Mouse (Mus musculus) heart, adult 2 months (tissue): ENCODE data around the gene Slc23a2. TPM values are rescaled to one million over a fixed set of nuclear protein-coding genes. Genes with fewer than 3 reads are reported as not detected.

ENCODE experiments used
- DNase-seq, 2 experiments: peaks; one replicate each; pipeline ENCODE4 v3.0.0; 2021
- H3K27ac ChIP-seq: fragments of 200-600 bp; 2 replicates; pipeline ENCODE4 v1.8.1; 2022
- H3K27me3 ChIP-seq: fragments of 200-500 bp; 2 replicates; pipeline ENCODE4 v1.6.1; 2012; ENCODE audit warnings: mild to moderate bottlenecking, low read length, inconsistent platforms, mixed read lengths; ENCODE audit not compliant: control insufficient read depth, insufficient read depth
- H3K36me3 ChIP-seq: fragments of 200-500 bp; 2 replicates; pipeline ENCODE4 v1.6.1; 2012; ENCODE audit warnings: low read length, inconsistent platforms; ENCODE audit not compliant: control insufficient read depth, insufficient read depth
- H3K4me1 ChIP-seq: fragments of 200-500 bp; 2 replicates; pipeline ENCODE4 v1.6.1; 2011; ENCODE audit warnings: low read length; ENCODE audit not compliant: control insufficient read depth, insufficient read depth
- H3K4me3 ChIP-seq: fragments of 200-600 bp; 2 replicates; pipeline ENCODE4 v1.8.1; 2022
- H3K79me2 ChIP-seq: fragments of 200-500 bp; replicated peaks from 2 replicates; pipeline ENCODE4 v1.6.1; 2012; ENCODE audit warnings: mild to moderate bottlenecking, inconsistent platforms, low read length, moderate library complexity, mixed read lengths; ENCODE audit not compliant: control insufficient read depth, insufficient read depth
- H3K9ac ChIP-seq: fragments of 200-500 bp; 2 replicates; pipeline ENCODE4 v1.6.1; 2012; ENCODE audit warnings: low read depth, mild to moderate bottlenecking, control low read depth, inconsistent platforms, low read length, mixed read lengths
- CTCF ChIP-seq: fragments of 200-600 bp; IDR thresholded peaks from 2 replicates; pipeline ENCODE4 v1.8.1; 2022; ENCODE audit warnings: antibody characterized with exemption, mild to moderate bottlenecking, moderate library complexity
- EP300 ChIP-seq: fragments of 200-500 bp; IDR thresholded peaks from 2 replicates; pipeline ENCODE4 v1.6.1; 2011; ENCODE audit warnings: low read depth, low read length, control low read depth; ENCODE audit not compliant: insufficient read depth
- POLR2A ChIP-seq: fragments of 200-500 bp; IDR thresholded peaks from 2 replicates; pipeline ENCODE4 v1.6.1; 2011; ENCODE audit warnings: mild to moderate bottlenecking, low read depth, low read length, control low read depth; ENCODE audit not compliant: insufficient read depth
- WGBS: fragments of 180-500 bp; shearing (Covaris S2); methylation state at CpG from one replicate; pipeline ENCODE4 v1.1.7; 2018; 5-methylcytosine and 5-hydroxymethylcytosine counted together
- intact Hi-C: fragments of 180-260 bp; cut with DNase I; formaldehyde crosslinking; loops from one replicate; pipeline ENCODE4 v1.15.1; 2025
- polyA plus RNA-seq: library from polyadenylated mRNA; depleted of rRNA; stranded (reverse); fragments of >200 nt; gene quantifications from 2 replicates; pipeline ENCODE4 v1.2.3, GENCODE M21; 2012
- total RNA-seq, 2 experiments: library from RNA; stranded (reverse); gene quantifications; 2 replicates each; pipeline ENCODE4 v1.2.3; 2021

The Slc23a2 gene
- total and polyA plus RNA-seq, 3 experiments, result 11.2 to 15.6 (median 11.8) TPM

DNA sequence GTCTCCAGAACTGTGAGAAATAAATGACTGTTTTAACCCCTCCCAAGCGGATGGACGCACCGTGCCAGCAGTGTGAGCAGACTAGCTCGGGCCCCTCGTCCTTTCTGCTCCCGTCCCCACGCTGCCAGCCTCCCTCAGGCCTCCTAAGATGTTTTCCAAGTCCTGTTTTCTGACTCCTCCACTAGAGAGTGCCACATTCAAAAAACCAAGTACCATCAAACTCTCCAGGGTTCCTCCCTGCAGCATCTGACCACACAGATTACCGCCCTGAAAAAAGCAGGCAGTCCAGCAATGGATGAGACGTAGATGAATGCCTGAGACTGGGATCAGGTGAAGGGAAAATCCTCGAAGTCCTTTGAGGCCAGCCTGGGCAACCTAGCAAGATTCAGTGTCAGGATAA lies 4.4 kb downstream of the Slc23a2 start:
- no peak for DNase-seq
- WGBS, result 71% methylated on average over 10 of the region's 10 CpGs
- Histone ChIP-seq H3K27ac (no peak overlapping the region), H3K36me3 (no peaks in the 10 kb centered on the region), H3K27me3 (no peaks in the 10 kb centered on the region), H3K79me2 (peaks cover 5% of the 10 kb centered on the region), H3K9ac (no peak overlapping the region), H3K4me1 (peaks cover 4% of the 10 kb centered on the region), H3K4me3 (no peak overlapping the region)
- intact Hi-C loops, result loop anchor here (5.0 kb wide), 1 partner anchor 102 kb away; no protein-coding TSS in a partner anchor
- no peak for TF ChIP-seq POLR2A
- TF ChIP-seq CTCF, result peak; percentile 20; the same call in 1 of the 2 replicates

- WGBS, result 98% methylated on average over 2 of the region's 2 CpGs
- peaks cover 4% of the 10 kb centered on the region; the same call in 1 of the 2 replicates for H3K36me3 ChIP-seq
- H3K27ac ChIP-seq, result no peak overlapping the region
- TF ChIP-seq CTCF, result peak; percentile 56
- TF ChIP-seq EP300, result no peak
- intact Hi-C loops, result no loop called here
- H3K79me2 ChIP-seq, result peaks cover 2% of the 10 kb centered on the region; the same call in 1 of the 2 replicates
- peaks cover 9% of the 10 kb centered on the region for H3K4me1 ChIP-seq
- no peaks in the 10 kb centered on the region for H3K27me3 ChIP-seq
- no peak overlapping the region for H3K9ac ChIP-seq
- DNase-seq, result no peak
- H3K4me3 ChIP-seq, result no peak overlapping the region
Measured at GRCm38 (mm10) chr2:132139099-132139498, 5.8 kb downstream of the Slc23a2 start.

DNA sequence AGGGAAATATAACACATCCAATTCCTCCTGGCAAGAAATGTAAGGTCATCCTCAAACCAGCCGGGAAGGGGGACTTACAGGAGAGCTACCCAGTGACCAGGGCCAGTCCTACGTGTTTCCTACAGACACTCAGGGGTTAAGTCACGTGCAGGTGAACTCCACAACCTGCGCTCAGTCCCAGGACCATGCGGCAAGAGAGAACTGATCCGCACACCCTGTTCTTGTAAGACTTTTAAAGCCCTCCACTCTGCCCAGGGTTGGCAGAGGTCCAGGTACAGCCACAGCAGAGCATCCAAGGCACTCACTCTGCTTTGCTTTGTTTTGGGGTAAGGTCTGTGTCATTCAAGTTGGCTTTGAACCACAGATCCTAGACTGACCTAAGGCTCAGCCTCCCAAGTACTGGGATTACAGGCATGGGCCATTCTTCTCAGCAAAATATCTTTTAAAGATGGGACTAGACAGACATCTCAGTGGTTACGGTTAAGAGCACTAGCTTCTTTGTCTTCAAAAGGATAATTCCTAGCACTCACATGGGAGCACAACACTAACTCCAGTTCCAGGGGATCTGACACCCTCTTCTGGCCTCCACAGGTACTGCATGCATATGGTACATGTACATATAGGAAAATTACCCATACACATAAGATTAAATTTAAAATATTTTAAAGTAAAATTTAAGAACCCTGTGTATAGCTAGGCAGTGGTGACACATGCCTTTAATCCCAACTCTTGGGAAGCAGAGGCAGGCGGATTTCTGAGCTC lies 8.9 kb downstream of the Slc23a2 start:
- no peak overlapping the region for H3K27ac ChIP-seq
- H3K4me1 ChIP-seq, result peaks cover 14% of the 10 kb centered on the region
- DNase-seq, result peak in 1 of 2 experiments; percentile 35
- H3K27me3 ChIP-seq, result no peaks in the 10 kb centered on the region
- whole genome bisulfite sequencing, result 78% methylated on average over 8 of the region's 8 CpGs
- H3K36me3 ChIP-seq, result peaks cover 8% of the 10 kb centered on the region
- H3K79me2 ChIP-seq, result no peaks in the 10 kb centered on the region; the same call in 1 of the 2 replicates
- H3K4me3 ChIP-seq, result no peak overlapping the region
- intact Hi-C loops, result no loop called here
- TF ChIP-seq POLR2A, result no peak
- TF ChIP-seq CTCF, result peak; percentile 64
- no peak for TF ChIP-seq EP300
- H3K9ac ChIP-seq, result no peak overlapping the region

GRCm38 (mm10) chr2:132134758-132135157 lies 10.2 kb downstream of the Slc23a2 start:
- intact Hi-C loops, result no loop called here
- Histone ChIP-seq H3K4me3 (no peak overlapping the region), H3K79me2 (peaks cover 2% of the 10 kb centered on the region; the same call in 1 of the 2 replicates), H3K36me3 (peaks cover 8% of the 10 kb centered on the region), H3K27me3 (no peaks in the 10 kb centered on the region), H3K9ac (no peak overlapping the region), H3K4me1 (peaks cover 17% of the 10 kb centered on the region), H3K27ac (no peak overlapping the region)
- WGBS, result 44% methylated on average over 4 of the region's 4 CpGs
- no peak for TF ChIP-seq EP300
- no peak for TF ChIP-seq CTCF
- TF ChIP-seq POLR2A, result no peak
- no peak for DNase-seq

- Histone ChIP-seq H3K4me3 (no peak overlapping the region), H3K36me3 (peaks cover 8% of the 10 kb centered on the region), H3K4me1 (peaks cover 17% of the 10 kb centered on the region), H3K27ac (no peak overlapping the region), H3K9ac (no peak overlapping the region), H3K79me2 (peaks cover 2% of the 10 kb centered on the region; the same call in 1 of the 2 replicates), H3K27me3 (no peaks in the 10 kb centered on the region)
- intact Hi-C loops, result no loop called here
- WGBS, result 46% methylated on average over 2 of the region's 2 CpGs
- no peak for TF ChIP-seq EP300
- no peak for TF ChIP-seq CTCF
- TF ChIP-seq POLR2A, result no peak
- DNase-seq, result no peak
Measured at GRCm38 (mm10) chr2:132133436-132133835, 11.5 kb downstream of the Slc23a2 start.

- TF ChIP-seq EP300, result no peak
- TF ChIP-seq POLR2A, result no peak
- no peak for TF ChIP-seq CTCF
- 0 out of 2 replicates have a peak overlapping the region, but pooled peaks have one; percentile 26 for H3K9ac ChIP-seq
- intact Hi-C loops, result no loop called here
- WGBS, result 16% methylated on average over 9 of the region's 9 CpGs
- peak overlapping the region; percentile 12 for H3K27ac ChIP-seq
- peaks cover 2% of the 10 kb centered on the region; the same call in 1 of the 2 replicates for H3K79me2 ChIP-seq
- H3K36me3 ChIP-seq, result peaks cover 8% of the 10 kb centered on the region
- H3K4me3 ChIP-seq, result peak overlapping the region; percentile 37
- peak; percentile 72 to 82 for DNase-seq
- no peaks in the 10 kb centered on the region for H3K27me3 ChIP-seq
- H3K4me1 ChIP-seq, result peaks cover 17% of the 10 kb centered on the region
Measured at GRCm38 (mm10) chr2:132131266-132131665, 13.6 kb downstream of the Slc23a2 start.
